Mouse (Mus musculus) T-helper 17 cell (primary cell): Measurements from ENCODE around the gene Zfp503.

Experiments used
- in situ Hi-C, 2 experiments: fragments of 300-600 bp; cut with MboI, MseI; formaldehyde crosslinking; loops; 1 replicate in 1 of 2; 2 replicates in 1 of 2; pipeline ENCODE4 v1.15.1; 2025; ENCODE audit warnings: high pct_unique_total_duplicates in 2 of 2

The Zfp503 gene

GRCm38 (mm10) chr14:21993251-21994060 lies 4.1 kb upstream of the Zfp503 start:
- in situ Hi-C loops, result no loop called here

GRCm38 (mm10) chr14:21992321-21992885 lies 3.0 kb upstream of the Zfp503 start:
- in situ Hi-C loops, result no loop called here

GRCm38 (mm10) chr14:21991856-21992255 lies 2.5 kb upstream of the Zfp503 start:
- in situ Hi-C loops, result no loop called here

GRCm38 (mm10) chr14:21991251-21991780 lies 1.9 kb upstream of the Zfp503 start:
- in situ Hi-C loops, result no loop called here

GRCm38 (mm10) chr14:21990321-21991021 lies 1.1 kb upstream of the Zfp503 start:
- in situ Hi-C loops, result no loop called here

GRCm38 (mm10) chr14:21988577-21989290 lies 667 bp downstream of the Zfp503 start:
- in situ Hi-C loops, result no loop called here

GRCm38 (mm10) chr14:21987660-21988576 lies 1.5 kb downstream of the Zfp503 start:
- in situ Hi-C loops, result no loop called here

- in situ Hi-C loops, result no loop called here
Measured at GRCm38 (mm10) chr14:21986733-21987659, 2.4 kb downstream of the Zfp503 start.

- in situ Hi-C loops, result no loop called here
Measured at GRCm38 (mm10) chr14:21985981-21986732, 3.2 kb downstream of the Zfp503 start.

GRCm38 (mm10) chr14:21985426-21985931 lies 3.9 kb downstream of the Zfp503 start:
- in situ Hi-C loops, result no loop called here

GRCm38 (mm10) chr14:21984757-21985425 lies 4.5 kb downstream of the Zfp503 start:
- in situ Hi-C loops, result no loop called here

- in situ Hi-C loops, result no loop called here
Measured at GRCm38 (mm10) chr14:21983950-21984730, 5.3 kb downstream of the Zfp503 start.

GRCm38 (mm10) chr14:21983311-21983949 lies 6.0 kb downstream of the Zfp503 start:
- in situ Hi-C loops, result no loop called here

- in situ Hi-C loops, result no loop called here
Measured at GRCm38 (mm10) chr14:21982592-21983310, 6.7 kb downstream of the Zfp503 start.

- in situ Hi-C loops, result no loop called here
Measured at GRCm38 (mm10) chr14:21982096-21982591, 7.3 kb downstream of the Zfp503 start.

- in situ Hi-C loops, result no loop called here
Measured at GRCm38 (mm10) chr14:21981462-21981861, 7.9 kb downstream of the Zfp503 start.
